Mouse (Mus musculus) A20 (cell line): ENCODE measurements around the gene Gm340.

Source experiments
- DNase-seq: peaks from one replicate; pipeline ENCODE4 v3.0.0-alpha.2; 2011; ENCODE audit warnings: low read depth, low spot score

Gene Gm340

DNA sequence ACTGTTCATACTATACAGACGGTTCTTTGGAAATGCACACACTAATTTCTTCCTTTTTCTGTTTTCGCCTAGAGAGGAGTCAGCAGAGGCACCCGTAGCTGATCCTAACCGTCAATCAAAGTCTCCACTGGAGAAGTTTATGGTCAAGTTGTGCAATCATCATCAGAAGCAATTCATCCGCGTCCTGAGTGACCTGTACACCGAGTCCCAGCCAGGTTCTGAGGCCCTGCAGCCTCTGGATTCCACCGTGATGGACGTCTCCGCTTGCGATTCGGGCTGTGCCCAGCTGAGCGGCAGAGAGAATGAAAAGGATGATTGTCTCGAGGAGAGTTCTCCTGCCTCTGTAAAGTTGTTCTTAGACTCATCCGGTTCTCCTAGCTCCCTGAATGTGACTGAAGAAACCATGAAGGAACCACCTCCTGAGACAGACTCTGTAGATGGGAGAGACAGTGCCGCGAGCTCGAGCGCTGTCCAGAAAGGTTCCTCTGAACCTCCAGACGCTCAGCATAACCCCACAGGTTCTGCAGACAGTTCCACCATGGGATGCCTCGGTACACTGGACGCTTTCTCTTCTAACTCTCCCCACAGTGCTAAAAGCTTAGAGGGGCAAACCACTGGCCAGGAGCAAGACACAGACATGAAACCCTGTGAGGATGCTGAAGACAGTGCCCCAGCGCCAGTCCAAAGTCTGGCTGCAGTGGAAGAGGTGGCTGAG is at the start of gene Gm340:
Gene Gm340 (plus strand): TSS at position 665 of the 715 bp plus-strand sequence.
- no peak for DNase-seq

DNA sequence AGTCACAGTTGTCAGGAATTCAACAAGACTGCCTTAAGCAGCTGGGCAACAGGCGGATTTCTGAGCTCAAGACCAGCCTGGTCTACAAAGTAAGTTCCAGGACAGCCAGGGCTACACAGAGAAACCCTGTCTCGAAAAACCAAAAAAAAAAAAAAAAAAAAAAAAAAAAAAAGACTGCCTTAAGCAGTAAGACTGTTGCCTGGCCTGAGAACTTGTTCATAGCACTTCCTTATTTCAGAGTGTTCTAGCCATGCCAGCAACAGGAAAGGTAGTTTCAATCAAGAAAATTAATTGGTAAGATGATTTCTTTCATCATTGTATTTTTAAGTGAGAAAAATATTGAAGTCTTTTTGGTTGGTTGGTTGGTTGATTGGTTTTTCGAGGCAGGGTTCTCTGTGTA is 48.1 kb upstream of the Gm340 start:
- DNase-seq: no peak

DNA sequence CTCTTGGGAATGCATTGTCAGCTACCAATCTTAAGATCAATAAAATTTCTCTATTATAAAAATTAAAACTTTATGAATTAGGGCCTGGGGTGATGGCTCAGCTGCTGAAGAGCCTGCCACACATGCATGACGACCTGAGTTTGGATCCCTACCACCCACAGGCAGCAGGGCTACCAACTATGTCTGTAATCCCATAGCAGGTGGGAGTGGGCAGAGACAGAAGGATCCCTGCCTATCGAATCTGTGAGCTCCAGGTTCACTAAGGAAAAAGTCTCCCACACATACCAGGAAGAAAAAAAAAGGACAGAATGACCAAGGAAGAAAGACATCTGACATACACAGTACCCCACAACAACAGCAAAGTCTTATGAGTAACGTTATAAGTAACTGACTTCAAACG is 25.2 kb upstream of the Gm340 start:
- DNase-seq: no peak

DNA sequence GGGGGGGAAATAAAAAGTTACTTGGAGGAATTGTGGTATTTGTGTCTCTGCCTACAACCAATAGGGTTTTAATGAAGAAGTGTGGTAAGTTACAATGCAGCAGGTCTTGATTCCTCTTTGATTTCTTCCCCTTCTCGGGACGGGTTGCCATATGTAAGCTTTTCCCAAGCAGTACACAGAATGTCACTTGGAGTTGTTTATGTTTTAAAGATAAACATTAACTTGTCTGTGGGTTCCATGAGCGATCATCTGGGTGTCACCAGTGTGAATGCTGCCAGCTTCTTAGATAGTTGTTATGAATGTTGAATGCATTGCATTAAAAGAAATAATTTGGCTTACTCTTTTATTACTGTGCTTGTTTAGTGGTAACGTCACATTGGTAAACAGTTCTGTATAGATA is 24.7 kb upstream of the Gm340 start:
- no peak for DNase-seq

DNA sequence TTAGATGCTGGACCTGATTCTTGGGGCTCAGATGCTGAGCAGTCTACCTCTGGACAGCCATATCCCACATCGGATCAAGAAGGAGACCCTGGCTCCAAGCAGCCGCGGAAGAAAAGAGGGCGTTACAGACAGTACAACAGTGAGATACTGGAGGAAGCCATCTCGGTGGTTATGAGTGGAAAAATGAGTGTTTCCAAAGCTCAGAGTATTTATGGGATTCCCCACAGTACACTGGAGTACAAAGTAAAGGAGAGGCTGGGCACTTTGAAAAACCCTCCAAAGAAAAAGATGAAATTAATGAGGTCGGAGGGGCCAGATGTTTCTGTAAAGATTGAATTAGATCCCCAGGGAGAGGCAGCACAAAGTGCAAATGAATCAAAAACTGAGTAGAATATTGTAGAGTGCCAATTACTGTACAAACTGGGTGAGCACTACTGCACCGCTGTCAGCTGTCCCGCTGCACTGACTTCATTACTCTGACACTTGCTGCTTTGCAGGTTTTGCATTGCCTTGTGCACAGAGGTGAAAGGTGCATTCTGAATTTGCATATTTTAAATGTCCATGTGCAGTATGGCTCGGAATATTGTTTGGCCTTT is 23.2 kb upstream of the Gm340 start:
- DNase-seq: no peak

DNA sequence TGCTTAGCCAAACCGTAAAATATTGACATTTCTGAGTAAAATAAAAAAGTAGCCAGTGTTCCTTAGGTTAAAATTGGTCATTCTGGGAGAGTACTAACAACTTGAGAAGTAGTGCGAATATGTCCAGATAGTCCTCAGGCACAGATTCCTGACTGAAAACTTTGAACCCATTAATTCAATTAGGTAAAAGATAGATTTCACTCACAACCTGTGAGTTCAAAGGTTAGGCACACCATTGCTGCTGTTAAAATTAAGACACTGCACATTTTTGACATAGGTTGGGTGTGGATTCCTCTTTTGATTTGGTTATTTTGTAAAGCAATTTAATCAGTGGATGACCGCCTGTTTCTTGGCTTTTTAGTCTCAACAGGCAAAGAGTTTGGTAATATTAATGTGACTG is 21.3 kb upstream of the Gm340 start:
- no peak for DNase-seq

DNA sequence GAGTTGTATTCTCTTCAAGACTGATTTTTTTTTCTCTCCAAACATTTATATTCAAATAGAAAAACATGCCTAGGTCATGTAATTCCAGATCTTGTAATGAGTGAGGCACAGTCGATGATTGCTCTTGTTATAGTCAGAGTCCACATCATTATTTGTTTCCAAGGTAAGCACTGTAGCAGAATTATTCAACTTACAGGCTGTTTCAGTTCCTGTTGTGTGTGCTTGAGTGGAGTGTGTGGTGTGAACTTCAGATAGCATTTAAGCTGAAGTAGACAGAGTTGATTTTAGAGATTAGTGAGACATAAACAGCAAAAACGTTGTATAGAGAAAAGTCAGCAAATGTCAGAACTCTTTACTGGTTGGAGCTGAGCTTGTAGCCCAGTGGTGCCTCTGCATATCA is 13.4 kb upstream of the Gm340 start:
- peak; percentile 55 for DNase-seq

DNA sequence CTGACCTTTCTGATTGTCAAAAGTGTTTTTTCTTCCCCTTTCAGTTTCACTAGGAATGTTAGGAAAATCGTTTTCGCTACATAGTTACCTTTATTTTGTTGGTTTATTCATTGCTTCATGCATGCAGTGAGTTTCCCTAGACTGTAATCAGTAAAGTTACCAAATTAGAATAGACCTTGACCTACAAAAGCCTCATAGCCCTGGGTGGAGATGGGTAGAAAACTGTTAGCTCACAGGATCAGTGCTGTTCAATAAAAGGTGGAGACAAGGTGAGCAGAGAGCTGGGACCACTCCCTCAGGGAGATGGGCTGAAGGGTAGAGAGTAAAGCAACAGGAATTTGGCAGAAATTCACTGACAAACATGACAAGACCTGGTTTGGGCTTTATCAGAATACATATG is 8.5 kb upstream of the Gm340 start:
- no peak for DNase-seq

DNA sequence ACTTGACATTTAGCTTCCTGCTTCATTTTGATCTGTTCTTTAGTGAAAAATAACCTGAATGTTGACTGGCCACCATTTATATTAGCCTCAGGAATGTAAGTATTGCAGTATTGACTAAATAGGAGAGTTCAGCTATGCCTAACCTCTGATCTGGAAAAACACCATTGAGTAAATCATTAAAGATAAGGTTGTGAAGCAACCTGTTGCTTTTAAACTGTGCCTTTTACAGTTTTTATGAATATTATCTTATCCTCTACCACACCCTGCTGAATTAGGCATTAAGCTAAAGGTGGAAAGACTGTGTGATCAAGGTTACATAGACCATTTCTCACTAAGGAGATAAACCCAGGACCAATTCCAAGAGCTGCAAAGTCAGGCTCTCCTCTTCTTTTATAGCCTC is 4.6 kb upstream of the Gm340 start:
- no peak for DNase-seq

DNA sequence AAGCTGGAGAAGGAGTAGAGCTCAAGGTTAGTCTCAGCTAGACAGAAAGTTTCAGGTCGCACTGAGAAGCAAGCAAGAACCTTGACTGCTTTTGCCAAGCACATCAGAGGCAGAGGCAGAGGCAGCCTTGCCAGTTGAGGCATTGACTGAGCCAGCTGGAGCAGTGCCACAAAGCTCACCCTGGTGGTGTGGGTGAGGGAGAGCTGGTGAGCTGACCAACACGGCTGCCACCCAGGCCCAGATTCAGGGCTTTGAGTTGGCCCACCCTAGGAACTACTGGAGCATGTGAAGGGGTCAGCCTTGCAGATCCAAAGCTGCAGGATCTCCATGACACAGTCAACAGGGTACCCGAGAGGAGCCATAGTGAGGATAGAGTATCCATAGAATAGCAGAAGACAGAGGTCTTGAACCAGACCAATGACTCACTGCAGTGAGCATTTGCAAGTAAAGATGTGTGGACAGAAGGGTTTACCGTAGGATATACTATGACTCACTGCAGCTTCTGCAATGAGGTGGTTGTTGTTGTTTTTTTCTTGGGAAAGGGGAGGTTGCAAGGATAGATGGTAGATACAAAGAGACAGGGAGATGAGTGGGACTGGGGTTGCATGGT is 2.8 kb upstream of the Gm340 start:
- no peak for DNase-seq

DNA sequence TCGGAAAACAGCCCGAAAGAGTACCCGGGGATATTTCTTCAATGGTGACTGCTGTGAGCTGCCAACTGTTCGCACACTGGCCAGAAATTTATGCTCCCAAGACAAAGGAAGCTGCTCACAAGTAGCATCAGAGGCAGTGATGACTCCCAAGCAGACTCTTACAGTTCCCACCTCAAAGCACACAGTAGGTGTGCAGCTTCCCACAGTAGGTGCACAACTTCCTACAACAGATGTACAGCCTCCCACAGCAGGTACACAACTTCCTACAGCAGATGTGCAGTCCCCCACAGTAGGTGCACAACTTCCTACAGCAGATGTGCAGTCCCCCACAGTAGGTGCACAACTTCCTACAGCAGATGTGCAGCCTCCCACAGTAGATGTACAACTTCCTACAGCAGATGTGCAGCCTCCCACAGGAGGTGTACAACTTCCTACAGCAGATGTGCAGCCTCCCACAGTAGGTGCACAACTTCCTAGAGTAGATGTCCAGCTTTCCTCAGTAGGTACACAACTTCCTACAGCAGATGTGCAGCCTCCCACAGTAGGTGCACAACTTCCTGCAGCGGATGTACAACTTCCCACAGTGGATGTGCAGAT is 846 bp downstream of the Gm340 start:
- DNase-seq: no peak

DNA sequence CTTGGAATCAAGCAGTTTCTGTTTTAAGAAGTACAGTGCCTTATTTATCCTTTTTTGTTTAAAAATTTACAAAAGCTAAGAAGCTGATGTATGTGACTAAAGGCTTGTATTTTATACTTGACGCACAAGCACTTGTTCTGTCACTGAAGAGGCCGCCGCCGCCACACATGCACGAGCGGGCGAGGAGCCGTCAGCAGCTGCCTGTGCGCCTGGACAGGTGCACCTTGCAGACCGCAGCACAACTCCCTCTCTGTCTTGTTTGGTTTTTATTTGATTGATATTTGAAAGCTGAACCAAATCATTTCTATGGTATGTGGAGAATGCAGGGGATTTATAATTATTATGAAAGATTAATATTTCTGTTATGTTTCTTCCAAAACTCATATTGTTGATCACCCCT is 4.6 kb downstream of the Gm340 start:
- DNase-seq: no peak

DNA sequence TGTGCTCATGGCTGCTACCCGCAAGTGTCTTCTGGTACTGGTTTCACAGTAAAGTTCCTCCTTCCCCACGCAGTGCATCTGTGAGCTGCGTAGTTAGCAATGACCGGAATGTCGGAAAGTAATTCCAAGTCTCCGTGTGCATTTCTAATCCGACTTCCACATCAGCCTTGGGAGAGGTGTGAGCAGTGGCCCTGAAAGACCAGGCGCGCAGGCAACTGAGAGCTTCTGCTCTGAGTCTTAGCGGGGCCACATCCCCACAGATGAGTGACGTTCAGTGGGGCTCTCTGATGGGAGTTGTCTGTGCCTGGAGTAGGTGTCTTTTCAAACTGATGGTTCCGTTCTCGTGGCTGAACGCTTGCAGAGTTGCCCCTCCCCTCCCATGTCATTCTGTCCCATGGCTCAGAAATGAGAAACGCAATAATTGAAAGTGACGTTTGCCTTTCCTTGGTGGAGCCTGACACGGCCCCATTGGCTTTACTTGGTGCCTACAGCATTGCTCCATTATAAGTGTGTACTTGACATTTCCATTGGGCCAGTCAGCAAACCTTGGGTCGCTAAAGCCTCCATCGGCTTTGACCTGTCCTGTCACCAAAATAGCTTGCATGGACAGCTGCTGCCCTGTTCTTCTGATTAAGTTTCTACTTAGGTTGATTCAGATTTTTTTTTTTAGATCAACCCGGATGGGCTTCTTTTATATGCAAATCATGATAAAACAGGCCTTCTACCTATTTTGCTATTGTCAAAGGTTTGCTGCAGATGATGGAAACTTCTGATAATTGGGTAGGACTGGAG is 5.5 kb downstream of the Gm340 start:
- no peak for DNase-seq

DNA sequence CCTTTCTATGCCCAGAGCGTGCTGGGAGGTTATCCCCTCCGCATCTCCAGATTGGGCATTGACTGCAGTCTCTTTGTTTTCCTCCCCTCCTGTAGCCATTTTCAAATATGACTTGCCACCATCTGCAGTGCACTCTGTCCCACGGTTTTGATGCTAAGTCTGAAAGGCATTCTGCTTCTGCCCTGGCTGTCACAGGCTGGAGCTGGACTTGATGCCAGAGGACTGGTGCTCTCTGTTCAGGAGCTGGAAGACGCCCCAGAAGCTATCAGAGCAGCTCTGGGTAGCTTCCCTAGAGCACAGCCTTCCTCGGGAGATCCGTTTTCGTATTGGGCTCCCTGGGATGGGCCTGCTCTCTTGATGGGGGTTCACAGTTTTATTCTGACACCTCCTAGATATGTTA is 6.9 kb downstream of the Gm340 start:
- DNase-seq: no peak

DNA sequence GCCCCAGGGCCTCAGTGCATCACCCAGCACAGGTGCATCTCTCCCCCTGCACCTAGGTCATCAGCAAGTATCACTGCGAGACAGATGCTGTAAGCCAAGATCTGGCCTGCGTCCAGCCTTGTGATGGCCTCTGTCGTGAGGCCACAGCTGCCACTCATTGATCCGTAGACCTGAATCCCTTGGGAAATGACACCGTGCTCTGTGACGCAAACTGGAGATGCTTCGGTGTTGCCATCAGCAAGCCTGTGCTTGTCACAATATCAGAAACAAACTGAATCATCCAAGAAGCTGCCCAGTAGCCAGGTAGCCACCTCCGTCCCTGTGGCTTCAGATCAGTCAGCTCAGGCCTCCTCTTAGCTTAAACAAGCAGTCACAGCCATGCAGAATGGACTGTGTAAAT is 7.5 kb downstream of the Gm340 start:
- DNase-seq: no peak

DNA sequence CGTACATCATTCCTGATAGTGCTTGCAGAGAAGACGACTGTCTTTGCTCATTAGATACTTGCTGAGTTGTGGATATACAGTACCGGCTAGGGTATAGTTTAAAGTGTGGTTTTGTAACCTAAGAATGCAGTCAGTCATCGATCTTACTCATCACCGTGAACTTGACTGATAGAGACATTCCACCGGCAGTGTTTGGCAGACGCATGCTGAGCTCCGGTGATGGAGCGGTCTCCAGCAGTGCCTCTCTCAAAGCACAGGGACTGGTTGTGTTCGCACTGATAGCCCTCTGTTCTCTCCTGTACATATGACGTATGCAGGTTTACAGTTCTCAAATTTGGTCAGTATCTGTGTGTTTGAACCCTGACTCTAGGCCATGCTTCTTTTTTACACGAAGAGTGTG is 9.6 kb downstream of the Gm340 start:
- DNase-seq: no peak

DNA sequence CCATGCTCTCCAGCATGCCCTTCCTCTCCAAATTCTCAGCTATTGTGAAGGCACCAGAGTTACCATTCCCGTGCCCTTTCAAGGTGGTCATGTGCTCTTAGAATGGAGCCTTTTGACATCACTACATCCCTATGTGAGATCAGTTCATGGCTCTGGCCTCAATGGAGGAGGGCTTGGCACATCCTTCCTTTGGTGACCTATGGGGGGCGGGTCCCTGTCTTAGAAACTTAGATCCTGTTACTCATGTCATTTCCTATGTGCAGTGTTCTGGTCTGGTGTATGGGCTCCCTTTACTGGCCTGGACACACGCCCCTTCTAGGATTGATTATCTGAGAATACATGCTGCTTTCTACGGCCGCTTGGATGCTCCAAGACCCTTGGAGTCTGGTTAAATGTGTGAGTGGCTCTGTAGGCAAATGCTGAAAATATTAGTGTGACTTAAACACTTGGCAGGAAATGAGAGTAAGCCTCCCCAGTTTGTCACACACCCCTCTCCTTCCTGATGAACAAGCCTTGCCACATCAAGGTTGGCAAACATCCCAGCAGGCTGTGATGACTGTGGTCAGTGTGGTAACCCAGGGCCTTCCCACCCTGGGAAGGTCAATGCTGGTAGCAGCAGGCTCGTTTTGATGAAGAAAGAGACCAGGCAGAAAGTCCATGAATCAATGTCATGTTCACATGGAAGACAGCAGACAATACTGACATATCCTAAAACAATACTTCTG is 15.2 kb downstream of the Gm340 start:
- no peak for DNase-seq

DNA sequence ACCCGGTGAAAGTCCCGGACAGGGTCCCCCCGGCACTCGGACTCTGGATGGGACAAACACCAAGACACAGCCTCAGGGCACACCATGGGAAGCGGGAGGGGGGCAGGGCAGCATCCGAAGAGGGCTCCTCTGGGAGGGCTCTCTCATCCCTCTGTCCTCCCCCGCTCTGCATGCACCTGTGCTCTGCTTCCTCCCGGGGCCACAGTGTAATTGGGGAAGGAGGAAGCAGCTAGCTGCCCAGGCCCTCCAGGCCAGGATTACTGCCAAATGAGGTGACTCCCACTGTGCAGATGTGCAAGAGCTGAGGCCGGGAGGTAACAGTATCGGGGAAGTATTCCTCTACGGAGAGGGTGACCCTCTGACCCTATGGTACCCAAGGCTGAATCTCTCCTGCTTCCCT is 18.5 kb downstream of the Gm340 start:
- DNase-seq: no peak

DNA sequence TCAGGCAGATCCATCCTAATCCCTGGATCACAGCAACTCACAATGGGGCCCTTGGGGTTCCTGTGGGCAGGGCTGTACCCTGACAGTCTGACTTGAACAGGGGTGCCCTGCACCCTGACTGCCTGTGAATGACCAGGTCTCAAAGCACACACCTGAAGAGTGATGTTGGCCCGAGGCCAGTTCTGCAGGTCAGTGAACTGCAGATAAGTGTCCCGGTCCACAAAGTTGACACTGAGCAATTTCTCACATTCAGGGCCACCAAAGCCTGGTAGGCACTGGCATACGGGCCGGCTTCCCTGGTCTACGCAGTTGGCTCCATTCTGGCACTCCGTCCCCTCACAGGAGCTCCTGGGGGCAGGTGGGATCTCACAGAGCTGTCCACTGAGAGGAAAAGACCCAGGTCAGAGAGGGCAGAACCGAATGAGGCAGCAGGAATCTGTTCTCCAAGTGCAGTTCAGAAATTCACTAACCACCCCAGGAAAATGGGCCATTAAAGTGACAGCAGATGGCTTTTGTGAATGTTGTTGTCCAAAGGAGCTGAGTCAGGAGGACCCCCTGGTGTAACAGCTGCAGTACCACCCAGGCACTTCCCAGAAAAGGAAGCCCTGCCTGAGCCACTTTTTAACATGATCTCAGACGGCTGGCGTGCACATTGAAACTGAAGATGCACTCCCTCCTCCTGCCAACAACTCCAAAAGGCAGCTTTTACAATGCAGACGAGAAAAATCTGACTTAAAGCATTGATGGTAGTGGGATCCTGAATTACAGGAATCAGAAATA is 24.2 kb downstream of the Gm340 start:
- no peak for DNase-seq

DNA sequence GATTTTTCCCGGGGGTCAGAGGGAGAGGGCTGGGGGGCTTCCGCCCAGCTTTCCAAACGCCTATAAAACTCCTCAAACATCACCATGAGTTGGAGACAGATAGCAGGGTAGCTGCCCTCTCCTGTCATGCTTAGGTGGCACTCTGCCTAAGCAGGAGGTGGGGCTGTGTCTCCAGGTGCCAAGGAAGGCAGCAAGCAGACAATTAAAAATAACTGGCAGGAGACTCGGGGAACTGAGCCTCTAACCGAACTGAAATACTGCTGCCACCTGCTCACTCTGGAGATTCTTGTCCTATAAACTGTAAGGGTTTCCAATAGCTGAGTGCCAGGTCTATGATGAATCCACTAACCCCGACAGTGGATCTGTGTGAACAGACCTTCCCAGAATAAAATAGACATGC is 29.5 kb downstream of the Gm340 start:
- peak; percentile 34 for DNase-seq
